Mouse (Mus musculus) kidney, postnatal 36 days (tissue): Measurements from ENCODE around the gene Gabpa.

Source experiments
- DNase-seq, 2 experiments: peaks; one replicate each; pipeline ENCODE4 v3.0.0; 2021 to 2022; ENCODE audit warnings: mixed read lengths in 2 of 2

Gene Gabpa

GRCm38 (mm10) chr16:84834745-84835440, at the start of gene Gabpa:
Gene Gabpa (plus strand): TSS chr16:84834925.
- peak; percentile 95 to 96 for DNase-seq

DNA sequence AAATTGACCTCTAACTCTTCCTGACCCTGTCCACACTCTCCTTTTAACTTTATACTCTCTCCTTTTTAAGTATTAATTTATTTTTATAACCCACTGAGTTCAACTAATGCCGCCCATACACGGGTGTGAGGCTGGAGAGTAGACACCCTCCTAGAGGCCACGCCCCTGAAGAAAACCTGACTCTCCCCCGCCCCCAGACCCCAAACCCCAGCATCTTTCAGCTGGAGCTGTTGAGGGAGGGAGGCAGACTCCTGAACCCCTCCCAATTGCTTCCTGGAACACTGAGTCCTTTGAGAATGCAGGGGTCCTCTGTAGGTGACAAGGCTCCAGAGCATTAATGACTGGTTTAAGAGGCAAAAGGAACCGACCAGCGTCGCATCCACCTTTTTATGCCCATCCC, 49.8 kb upstream of the Gabpa start:
- no peak for DNase-seq

- no peak for DNase-seq
These were observed 44.0 kb upstream of the Gabpa start for GRCm38 (mm10) chr16:84790595-84791165.

DNA sequence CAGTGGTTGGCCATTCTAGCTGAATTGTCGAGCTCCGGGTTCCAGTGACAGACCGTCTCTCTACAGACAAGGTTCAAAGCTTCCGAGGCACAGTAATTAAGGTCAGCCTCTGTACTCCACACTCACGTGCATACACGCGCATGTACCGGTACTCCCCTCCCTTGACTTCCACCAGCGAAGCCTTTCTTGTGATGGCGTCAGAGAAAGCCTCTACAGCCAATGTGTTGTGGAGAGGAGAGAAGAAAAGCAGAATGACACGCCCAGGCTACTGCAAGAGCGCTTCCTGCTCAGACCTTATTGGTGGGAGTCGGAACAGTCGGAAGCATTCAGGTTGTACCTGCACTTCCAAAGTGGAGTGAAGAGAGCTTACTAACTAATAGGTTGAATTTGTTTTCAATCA, 41.3 kb upstream of the Gabpa start:
- DNase-seq = no peak

DNA sequence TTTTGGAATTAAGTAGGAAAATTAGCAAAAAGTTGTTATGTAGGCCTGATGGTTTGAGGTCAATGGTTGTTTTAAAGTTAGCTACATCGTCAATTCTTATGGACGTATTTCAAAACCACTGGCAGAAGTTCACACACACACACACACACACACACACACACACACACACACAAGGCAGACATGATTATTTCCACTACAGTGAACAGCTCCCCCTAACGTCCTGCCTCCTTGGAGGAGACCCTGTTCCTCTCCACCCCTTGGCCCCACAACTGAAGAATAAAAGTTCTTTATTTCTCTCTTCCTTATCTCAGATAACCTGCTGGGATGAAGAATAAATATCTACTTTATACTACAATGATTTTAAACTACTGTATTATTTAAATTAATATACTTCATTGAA, 39.4 kb upstream of the Gabpa start:
- no peak for DNase-seq

- DNase-seq = peak in 1 of 2 experiments; percentile 8
These were observed 38.0 kb upstream of the Gabpa start for GRCm38 (mm10) chr16:84796678-84797077.

- DNase-seq = no peak
These were observed 34.7 kb upstream of the Gabpa start for GRCm38 (mm10) chr16:84800038-84800437.

DNA sequence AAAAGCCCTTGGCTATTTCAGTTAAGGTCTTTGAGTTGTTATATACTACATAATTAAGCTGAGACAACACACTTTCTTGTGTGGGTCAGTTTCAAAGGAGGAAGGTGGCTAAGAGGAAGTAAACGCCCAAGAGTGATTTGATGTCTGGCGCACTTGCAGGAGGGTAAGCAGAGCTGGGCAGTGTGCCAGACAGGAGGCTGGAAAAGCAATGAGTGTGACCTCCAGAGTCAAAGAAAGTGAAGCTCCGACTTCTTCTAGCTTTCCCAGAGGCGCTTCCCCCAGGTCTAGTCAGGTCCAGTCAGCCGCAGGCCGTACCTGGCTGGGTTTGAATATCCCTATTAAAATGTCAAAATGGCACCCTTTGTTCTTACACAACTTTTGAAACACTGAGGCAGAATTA, 32.5 kb upstream of the Gabpa start:
- peak; percentile 76 to 81 for DNase-seq

DNA sequence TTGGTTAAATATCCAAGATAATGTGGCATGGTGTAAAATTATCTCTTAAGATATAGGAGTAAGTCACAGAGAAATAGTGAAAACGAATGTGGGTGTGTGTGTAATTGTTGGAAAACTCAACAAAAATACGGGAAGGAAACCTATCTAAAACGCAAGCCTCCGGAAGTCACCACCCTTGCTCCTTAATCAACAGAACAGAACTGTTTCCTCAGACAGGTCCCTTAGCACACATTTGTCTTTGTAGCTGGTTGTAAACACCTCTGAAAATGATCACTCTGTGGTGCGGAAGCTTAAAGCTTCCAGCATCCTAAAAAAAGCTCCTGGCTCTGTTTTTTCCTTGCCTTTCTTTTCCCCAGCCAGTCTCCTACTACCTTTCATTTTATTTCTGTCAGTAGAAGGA, 29.9 kb upstream of the Gabpa start:
- DNase-seq = peak; percentile 39 to 62

DNA sequence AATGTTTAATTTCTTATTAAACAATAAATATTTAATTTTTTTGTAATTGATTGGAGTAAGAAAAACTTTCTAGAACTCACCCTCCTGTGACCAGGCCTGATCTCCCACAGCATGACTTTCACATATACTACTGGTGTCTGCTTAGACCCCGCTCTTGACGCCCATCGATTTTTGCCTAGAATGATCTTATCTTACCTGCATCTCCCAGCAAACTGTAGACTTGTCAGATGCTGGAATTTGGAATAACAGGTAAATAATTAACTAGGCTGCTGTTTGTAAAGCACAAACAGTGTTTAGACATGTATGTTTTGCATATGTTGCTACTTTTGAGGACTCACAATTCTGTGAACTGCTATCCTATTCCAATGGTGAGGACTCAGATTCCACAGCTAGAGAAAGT, 28.6 kb upstream of the Gabpa start:
- no peak for DNase-seq

DNA sequence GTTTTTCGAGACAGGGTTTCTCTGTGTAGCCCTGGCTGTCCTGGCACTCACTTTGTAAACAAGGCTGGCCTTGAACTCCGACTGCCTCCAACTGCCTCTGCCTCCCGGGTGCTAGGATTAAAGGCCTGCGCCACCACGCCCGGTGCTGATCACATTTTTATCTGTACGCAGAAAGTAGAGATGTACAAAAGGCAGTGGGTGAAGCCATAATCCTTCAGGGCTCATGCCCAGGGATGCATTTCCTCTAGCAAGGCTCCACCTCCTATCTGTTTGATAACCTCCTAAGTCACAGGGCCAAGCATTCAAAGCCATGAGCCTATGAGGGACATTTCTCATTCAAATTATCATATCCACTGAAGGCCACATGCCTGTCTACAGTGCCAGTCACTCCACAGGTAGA, 26.9 kb upstream of the Gabpa start:
- DNase-seq = no peak

GRCm38 (mm10) chr16:84810254-84810653, 24.5 kb upstream of the Gabpa start:
- peak; percentile 10 to 35 for DNase-seq

GRCm38 (mm10) chr16:84813852-84814251, 20.9 kb upstream of the Gabpa start:
- DNase-seq = no peak

DNA sequence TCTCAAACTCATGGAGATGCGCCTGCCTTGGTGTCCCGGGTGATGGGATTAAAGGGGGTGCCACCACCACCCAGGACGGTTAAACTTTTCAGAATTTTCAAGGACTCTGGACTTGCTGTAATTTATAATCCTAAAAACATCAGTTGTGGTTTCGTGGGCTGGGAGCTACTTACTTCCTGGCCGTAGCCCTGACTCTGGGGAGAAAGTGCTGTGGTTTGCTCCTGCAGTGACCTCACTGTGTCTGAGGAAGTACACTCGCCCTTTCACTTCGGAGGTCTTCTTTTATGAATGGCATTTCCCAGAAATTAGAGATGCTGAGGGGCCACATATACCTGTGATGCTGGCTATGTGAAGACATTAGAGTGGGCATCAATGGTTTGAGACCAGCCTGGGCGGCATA, 20.2 kb upstream of the Gabpa start:
- DNase-seq = no peak

- peak; percentile 32 to 61 for DNase-seq
These were observed 17.3 kb upstream of the Gabpa start for GRCm38 (mm10) chr16:84817423-84817822.

- peak; percentile 75 to 88 for DNase-seq
These were observed 9.7 kb upstream of the Gabpa start for GRCm38 (mm10) chr16:84825009-84825408.

DNA sequence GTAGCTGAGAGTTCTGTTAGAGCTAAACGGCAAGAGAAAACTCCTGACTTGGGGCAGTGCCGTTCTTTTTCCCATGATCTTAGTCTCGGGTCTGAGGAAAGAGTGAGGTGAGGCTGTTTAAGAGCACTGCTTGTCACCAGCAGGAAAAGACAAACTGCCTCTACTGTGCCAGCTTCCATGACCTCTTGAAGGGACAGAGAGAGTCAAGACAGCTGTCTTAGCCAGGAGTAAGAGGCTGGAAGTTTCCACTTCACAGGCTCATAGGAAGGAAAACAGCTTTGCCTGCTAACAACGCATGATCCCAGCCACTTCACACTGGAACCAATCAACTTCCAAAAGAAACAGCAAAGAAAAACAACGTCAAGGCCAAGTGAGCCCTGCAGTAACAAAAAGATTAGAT, 3.0 kb upstream of the Gabpa start:
- DNase-seq = peak; percentile 9 to 13

- peak; percentile 27 to 28 for DNase-seq
These were observed 2.0 kb upstream of the Gabpa start for GRCm38 (mm10) chr16:84832736-84833135.

- DNase-seq = peak in 1 of 2 experiments; percentile 12
These were observed 381 bp upstream of the Gabpa start for GRCm38 (mm10) chr16:84834344-84834743.

GRCm38 (mm10) chr16:84835441-84835822, 707 bp downstream of the Gabpa start, which contains the start of gene Atp5j:
Gene Atp5j (minus strand): TSS chr16:84835625.
- DNase-seq = peak; percentile 94

GRCm38 (mm10) chr16:84835823-84836743, 1.4 kb downstream of the Gabpa start:
- DNase-seq = peak; percentile 82 to 83

DNA sequence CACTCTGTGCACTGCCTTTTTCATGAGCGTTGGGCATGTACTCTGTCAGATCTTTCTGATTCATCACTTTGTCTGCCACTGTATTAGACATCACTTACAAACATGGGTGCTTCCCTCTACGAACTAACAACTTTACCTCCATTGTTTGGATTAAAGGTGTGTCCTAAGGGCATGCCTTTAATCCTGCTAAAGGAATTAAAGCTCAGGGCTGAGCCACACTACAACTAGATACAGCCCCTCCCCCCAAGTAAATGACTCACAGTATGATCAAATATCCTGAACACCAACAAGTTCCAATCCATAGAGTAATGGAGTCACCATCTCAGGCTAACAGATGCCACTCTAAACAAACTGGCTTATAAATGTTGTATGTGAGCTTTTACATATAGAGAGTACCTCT, 3.9 kb downstream of the Gabpa start:
- no peak for DNase-seq

GRCm38 (mm10) chr16:84853492-84853891, 18.8 kb downstream of the Gabpa start:
- DNase-seq = no peak

GRCm38 (mm10) chr16:84864656-84865055, 29.9 kb downstream of the Gabpa start:
- DNase-seq = no peak
